Mouse (Mus musculus): ENCODE results near the gene Tcf25.

DNA sequence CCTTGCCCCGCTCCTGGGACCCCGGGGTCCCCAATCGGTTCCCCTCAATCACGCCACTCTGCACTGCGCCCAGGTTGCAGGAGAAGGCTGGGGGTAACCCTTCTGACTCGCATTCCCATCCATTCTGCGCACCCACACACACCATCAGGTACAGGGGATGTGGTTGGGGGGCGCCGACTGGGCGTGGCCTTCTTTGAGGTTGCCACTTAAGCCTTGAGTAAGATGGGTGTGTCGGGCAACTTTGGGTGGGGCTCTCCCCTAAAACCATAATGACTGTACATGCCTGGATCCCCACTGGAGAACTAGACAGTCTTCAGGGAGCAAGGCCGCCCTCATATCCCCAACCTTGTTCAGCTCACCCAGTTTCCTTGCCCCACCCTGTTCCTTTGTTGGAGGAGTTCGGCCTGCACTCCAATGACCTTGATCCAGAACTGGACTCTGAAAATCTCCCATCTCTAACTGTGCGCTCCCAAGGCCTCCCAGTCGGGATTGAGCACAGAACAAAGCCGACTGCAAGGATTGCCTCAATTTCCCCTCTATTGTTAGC, 38.3 kb downstream of the Tcf25 start:
- TF ChIP-seq CTCF (IDR thresholded peaks at IDR 0.05; ENCODE audit: insufficient read depth, low read depth, low read length) (no peak), POLR2A (IDR thresholded peaks at IDR 0.05; ENCODE audit: insufficient read depth, low read depth, low read length) (no peak)

Measured in olfactory bulb, adult 2 months (tissue).